Comparison of ENCODE assay signal across 15 mouse cellular contexts in genomic region chr5:28368056-28368455, GRCm38 (mm10). TPM values are rescaled to one million over a fixed set of nuclear protein-coding genes. Genes with fewer than 3 reads are reported as not detected.
DNase-seq lines count a peak whose midpoint lies in the region; ATAC-seq lines count a peak whose summit lies in the region.
"Had no signal": no experiment of that assay in that cellular context is flagged by ENCODE, and none has a peak within 500 bp of the region (broad histone marks: within the 10 kb centered on the region; RNA-seq: fewer than 3 reads in every experiment).

No protein-coding gene starts in this region.

- no peak overlapping the region for H3K4me2 ChIP-seq in limb, embryonic 13.5 days (replicated peaks)
- no peak overlapping the region for H3K4me2 ChIP-seq in forebrain, embryonic 16.5 days (ENCODE audit: low read length)
- H3K4me2 ChIP-seq in midbrain, embryonic 16.5 days (ENCODE audit: low read length): no peak overlapping the region
- H3K4me2 ChIP-seq: heart, embryonic 15.5 days; intestine, embryonic 15.5 days; liver, embryonic 15.5 days had no signal

- 56% methylated on average over 2 of the region's 2 CpGs for WGBS in limb, embryonic 13.5 days
- 98% methylated on average over 2 of the region's 2 CpGs for WGBS in limb, embryonic 10.5 days
- WGBS in forebrain, embryonic 16.5 days: 2% methylated on average over 2 of the region's 2 CpGs
- 43% methylated on average over 2 of the region's 2 CpGs for WGBS in midbrain, embryonic 16.5 days

- no peaks in the 10 kb centered on the region for H3K9me3 ChIP-seq in limb, embryonic 13.5 days
- no peaks in the 10 kb centered on the region for H3K9me3 ChIP-seq in limb, embryonic 10.5 days (replicated peaks)
- no peaks in the 10 kb centered on the region for H3K9me3 ChIP-seq in forebrain, embryonic 16.5 days (ENCODE audit: control insufficient read depth, low read length)
- H3K9me3 ChIP-seq in midbrain, embryonic 16.5 days (replicated peaks; ENCODE audit: control insufficient read depth, low read length, poor library complexity, severe bottlenecking): no peaks in the 10 kb centered on the region
- H3K9me3 ChIP-seq: heart, embryonic 15.5 days; intestine, embryonic 15.5 days; liver, embryonic 15.5 days had no signal

- H3K4me1 ChIP-seq in limb, embryonic 13.5 days: no peaks in the 10 kb centered on the region
- H3K4me1 ChIP-seq in limb, embryonic 10.5 days: no peaks in the 10 kb centered on the region
- H3K4me1 ChIP-seq in forebrain, embryonic 16.5 days (replicated peaks; ENCODE audit: control insufficient read depth, insufficient read depth, low read length): peaks cover 3% of the 10 kb centered on the region
- H3K4me1 ChIP-seq in midbrain, embryonic 16.5 days (ENCODE audit: control insufficient read depth, insufficient read depth, low read length): peaks cover 4% of the 10 kb centered on the region; the same call in 1 of the 2 replicates
- H3K4me1 ChIP-seq: heart, embryonic 15.5 days; intestine, embryonic 15.5 days had no signal

- H3K4me3 ChIP-seq in limb, embryonic 13.5 days: no peak overlapping the region
- no peak overlapping the region for H3K4me3 ChIP-seq in limb, embryonic 10.5 days
- H3K4me3 ChIP-seq in forebrain, embryonic 16.5 days (replicated peaks; ENCODE audit: low read length): no peak overlapping the region
- H3K4me3 ChIP-seq in midbrain, embryonic 16.5 days (ENCODE audit: low read depth, low read length): no peak overlapping the region
- H3K4me3 ChIP-seq: heart, embryonic 15.5 days; intestine, embryonic 15.5 days; liver, embryonic 15.5 days had no signal

- H3K36me3 ChIP-seq in limb, embryonic 13.5 days: peaks cover 68% of the 10 kb centered on the region
- peaks cover 84% of the 10 kb centered on the region for H3K36me3 ChIP-seq in limb, embryonic 10.5 days
- H3K36me3 ChIP-seq in forebrain, embryonic 16.5 days (ENCODE audit: control insufficient read depth, insufficient read depth): peaks cover 28% of the 10 kb centered on the region
- peaks cover 10% of the 10 kb centered on the region for H3K36me3 ChIP-seq in midbrain, embryonic 16.5 days (ENCODE audit: control insufficient read depth, insufficient read depth, low read length)

- 0 out of 2 replicates have a peak, but pooled peaks have one; percentile 40 for ATAC-seq in limb, embryonic 13.5 days (ENCODE audit: low FRiP score, low read depth)
- peak; percentile 94 for ATAC-seq in forebrain, embryonic 16.5 days
- ATAC-seq in midbrain, embryonic 16.5 days: 0 out of 2 replicates have a peak, but pooled peaks have one; percentile 36
- ATAC-seq: intestine, embryonic 15.5 days; Patski had no signal

- peak; percentile 21 for DNase-seq in cerebellum, adult 9-11 months
- no peak for DNase-seq in cerebellum, adult 8-10 months
- DNase-seq in limb, embryonic 10.5 days (ENCODE audit: low spot score): no peak
- DNase-seq in urinary bladder, postnatal 36 days (ENCODE audit: low spot score in 2 of 2): no peak
- DNase-seq in testis, postnatal 14 days (ENCODE audit: low spot score): no peak
- DNase-seq: kidney, postnatal 14 days; retina, postnatal 1 day; thymus, postnatal 4 days had no signal

- H3K9ac ChIP-seq in limb, embryonic 13.5 days: no peak overlapping the region
- no peak overlapping the region for H3K9ac ChIP-seq in forebrain, embryonic 16.5 days (replicated peaks; ENCODE audit: low read depth, low read length)
- no peak overlapping the region for H3K9ac ChIP-seq in midbrain, embryonic 16.5 days (ENCODE audit: low read depth, low read length)
- H3K9ac ChIP-seq: heart, embryonic 15.5 days; intestine, embryonic 15.5 days; liver, embryonic 15.5 days had no signal

- no peak overlapping the region for H3K27ac ChIP-seq in limb, embryonic 13.5 days
- no peak overlapping the region for H3K27ac ChIP-seq in limb, embryonic 10.5 days
- H3K27ac ChIP-seq in forebrain, embryonic 16.5 days (ENCODE audit: low read length): no peak overlapping the region
- no peak overlapping the region for H3K27ac ChIP-seq in midbrain, embryonic 16.5 days (ENCODE audit: low read length)
- H3K27ac ChIP-seq: heart, embryonic 15.5 days; intestine, embryonic 15.5 days; liver, embryonic 15.5 days had no signal

- H3K27me3 ChIP-seq in limb, embryonic 13.5 days: no peaks in the 10 kb centered on the region
- H3K27me3 ChIP-seq in limb, embryonic 10.5 days (ENCODE audit: low read depth, poor library complexity, severe bottlenecking): no peaks in the 10 kb centered on the region
- H3K27me3 ChIP-seq in forebrain, embryonic 16.5 days (replicated peaks; ENCODE audit: control insufficient read depth, insufficient read depth, low read length): no peaks in the 10 kb centered on the region
- no peaks in the 10 kb centered on the region for H3K27me3 ChIP-seq in midbrain, embryonic 16.5 days (ENCODE audit: control insufficient read depth, insufficient read depth, low read depth, low read length)
- H3K27me3 ChIP-seq: heart, embryonic 15.5 days; intestine, embryonic 15.5 days; liver, embryonic 15.5 days; Patski had no signal

RNA-seq across cellular contexts. Expression of gene Rbm33, which starts 51.1 kb away (rescaled TPM):
- polyA plus RNA-seq in limb, embryonic 13.5 days (2015; fragmentation: Nextera tagmentation; extraction: Ambion mirVana): 12.5 and 13.6 TPM in 2 replicates
- polyA plus RNA-seq in limb, embryonic 10.5 days (2016; fragmentation: Nextera tagmentation; extraction: Ambion mirVana): 13.5 and 16.1 TPM in 2 replicates
- polyA plus RNA-seq in forebrain, embryonic 16.5 days (2015; fragmentation: Nextera tagmentation; extraction: Ambion mirVana): 18.8 and 19.2 TPM in 2 replicates
- 14.1 and 17.5 TPM in 2 replicates for polyA plus RNA-seq in midbrain, embryonic 16.5 days (2015; fragmentation: Nextera tagmentation; extraction: Ambion mirVana)

Comparison
In these comparisons a context has a peak if more than half of its experiments do, and no peak if none do; other contexts are left out.
1. ATAC-seq: peak in every context shown above with its lines; median percentile 94 in forebrain, embryonic 16.5 days; 40 in limb, embryonic 13.5 days; 36 in midbrain, embryonic 16.5 days.